Mouse (Mus musculus): ENCODE data around the gene Fcho2. TPM values are rescaled to one million over a fixed set of nuclear protein-coding genes. Genes with fewer than 3 reads are reported as not detected.

Gene Fcho2
- 24.7 and 30.3 TPM in 2 replicates for polyA plus RNA-seq (2015; fragmentation: Nextera tagmentation; extraction: Ambion mirVana)

DNA sequence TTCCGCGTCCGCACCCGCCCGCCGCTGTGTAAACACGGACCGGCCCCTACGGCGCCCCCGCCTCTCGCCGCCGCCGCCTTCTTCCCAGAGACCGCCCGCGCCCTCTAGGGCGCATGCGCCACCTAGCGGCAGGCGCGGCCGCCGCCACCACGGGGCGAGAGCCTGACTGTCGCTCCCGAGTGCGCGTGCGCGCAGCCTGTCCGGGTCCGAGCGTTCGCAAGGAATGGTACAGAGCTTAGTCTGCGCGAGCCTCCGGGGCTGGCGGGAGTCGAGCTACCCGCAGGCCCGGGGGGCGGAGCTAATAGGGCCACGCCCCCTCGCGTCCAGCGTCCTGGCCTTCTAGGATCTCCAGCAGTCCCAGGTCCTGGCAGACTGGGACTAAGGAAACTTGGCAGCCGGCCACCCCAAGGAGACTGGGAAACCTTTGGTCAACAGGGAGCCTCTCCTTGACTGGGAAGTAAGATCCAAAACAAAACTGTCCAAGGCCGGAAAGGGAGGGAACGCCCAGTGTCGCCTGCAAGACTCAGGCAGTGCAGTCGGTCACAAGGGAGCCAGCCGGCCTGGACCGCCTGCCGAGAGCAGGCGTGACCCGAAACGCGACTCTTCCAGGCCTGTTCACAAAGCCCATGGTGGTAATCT is at the start of gene Fcho2:
TSS of gene Fcho2 (minus strand) at position 303 of the 639 bp plus-strand sequence.
- Histone ChIP-seq H3K9ac (ENCODE audit: low read depth, low read length) (peak within 1 kb of the TSS; percentile 96), H3K9me3 (ENCODE audit: control insufficient read depth) (no peaks in the 10 kb centered on the region), H3K4me3 (ENCODE audit: low read depth, low read length) (peak within 1 kb of the TSS; percentile 94), H3K4me1 (replicated peaks; ENCODE audit: control insufficient read depth, insufficient read depth, low read length) (0 out of 2 replicates have a peak, but pooled peaks cover 13% of the 10 kb centered on the region), H3K36me3 (ENCODE audit: control insufficient read depth, insufficient read depth) (no peaks in the 10 kb centered on the region), H3K27ac (ENCODE audit: low read depth, low read length) (peak within 1 kb of the TSS; percentile 99), H3K4me2 (replicated peaks; ENCODE audit: low read depth) (peak within 1 kb of the TSS; percentile 67), H3K27me3 (replicated peaks; ENCODE audit: control insufficient read depth, insufficient read depth, low read length) (no peaks in the 10 kb centered on the region)
- TF ChIP-seq CTCF (IDR thresholded peaks at IDR 0.05; ENCODE audit: low read depth): peak; percentile 93
- ATAC-seq: peak; percentile 91
- under 1% methylated on average over 57 of the region's 61 CpGs for WGBS

DNA sequence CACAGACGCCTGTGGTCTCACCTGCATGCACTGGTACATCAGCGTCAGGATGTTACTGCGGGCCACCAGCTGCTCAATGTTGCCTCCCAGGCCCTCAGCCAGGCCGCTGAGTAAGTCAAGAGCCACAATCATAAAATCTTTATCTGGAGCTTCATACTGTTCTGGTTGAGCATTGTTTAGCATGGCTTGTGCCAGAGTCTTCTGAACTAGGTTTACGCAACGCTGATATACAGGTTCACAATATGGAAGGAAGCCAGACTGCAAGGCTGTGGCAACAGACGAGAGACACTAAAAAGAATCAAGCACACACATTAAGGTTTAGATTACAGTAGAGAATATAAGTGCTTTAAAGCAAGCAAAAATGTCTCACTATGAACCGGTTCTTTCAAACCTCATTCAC is 40.0 kb upstream of the Fcho2 start:
- Histone ChIP-seq H3K4me3 (ENCODE audit: low read depth, low read length) (no peak overlapping the region), H3K4me1 (replicated peaks; ENCODE audit: control insufficient read depth, insufficient read depth, low read length) (no peaks in the 10 kb centered on the region), H3K27ac (ENCODE audit: low read depth, low read length) (no peak overlapping the region), H3K9ac (ENCODE audit: low read depth, low read length) (no peak overlapping the region), H3K36me3 (ENCODE audit: control insufficient read depth, insufficient read depth) (peaks cover 69% of the 10 kb centered on the region), H3K27me3 (replicated peaks; ENCODE audit: control insufficient read depth, insufficient read depth, low read length) (no peaks in the 10 kb centered on the region), H3K9me3 (ENCODE audit: control insufficient read depth) (no peaks in the 10 kb centered on the region), H3K4me2 (replicated peaks; ENCODE audit: low read depth) (no peak overlapping the region)
- WGBS: 69% methylated on average over 8 of the region's 8 CpGs
- TF ChIP-seq CTCF (IDR thresholded peaks at IDR 0.05; ENCODE audit: low read depth): no peak
- ATAC-seq: no peak

DNA sequence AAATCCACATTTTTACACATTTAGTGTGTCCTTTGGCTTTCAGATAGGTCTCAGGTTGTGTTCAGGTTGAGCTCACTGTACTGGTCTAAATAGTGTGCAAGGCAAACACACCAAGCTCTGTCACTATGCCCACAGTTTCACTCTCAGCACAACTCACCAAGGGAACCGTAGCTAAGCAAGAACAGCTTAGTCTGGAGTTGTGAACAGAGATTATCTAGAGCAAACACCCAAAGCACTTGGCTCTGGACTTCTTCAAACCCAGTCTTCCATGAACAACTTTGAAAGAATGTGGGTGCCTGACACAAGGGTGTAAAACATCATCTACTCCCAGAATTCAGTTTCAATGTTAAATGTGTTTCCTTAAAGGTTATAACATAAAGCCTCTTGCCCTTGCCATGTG is 30.5 kb upstream of the Fcho2 start:
- Histone ChIP-seq H3K9ac (ENCODE audit: low read depth, low read length) (no peak overlapping the region), H3K27me3 (replicated peaks; ENCODE audit: control insufficient read depth, insufficient read depth, low read length) (no peaks in the 10 kb centered on the region), H3K4me1 (replicated peaks; ENCODE audit: control insufficient read depth, insufficient read depth, low read length) (no peaks in the 10 kb centered on the region), H3K27ac (ENCODE audit: low read depth, low read length) (no peak overlapping the region), H3K4me3 (ENCODE audit: low read depth, low read length) (no peak overlapping the region), H3K9me3 (ENCODE audit: control insufficient read depth) (no peaks in the 10 kb centered on the region), H3K36me3 (ENCODE audit: control insufficient read depth, insufficient read depth) (peaks cover 58% of the 10 kb centered on the region), H3K4me2 (replicated peaks; ENCODE audit: low read depth) (no peak overlapping the region)
- no peak for TF ChIP-seq CTCF (IDR thresholded peaks at IDR 0.05; ENCODE audit: low read depth)
- ATAC-seq: no peak
- WGBS: 50% methylated on average over 1 of the region's 1 CpGs

DNA sequence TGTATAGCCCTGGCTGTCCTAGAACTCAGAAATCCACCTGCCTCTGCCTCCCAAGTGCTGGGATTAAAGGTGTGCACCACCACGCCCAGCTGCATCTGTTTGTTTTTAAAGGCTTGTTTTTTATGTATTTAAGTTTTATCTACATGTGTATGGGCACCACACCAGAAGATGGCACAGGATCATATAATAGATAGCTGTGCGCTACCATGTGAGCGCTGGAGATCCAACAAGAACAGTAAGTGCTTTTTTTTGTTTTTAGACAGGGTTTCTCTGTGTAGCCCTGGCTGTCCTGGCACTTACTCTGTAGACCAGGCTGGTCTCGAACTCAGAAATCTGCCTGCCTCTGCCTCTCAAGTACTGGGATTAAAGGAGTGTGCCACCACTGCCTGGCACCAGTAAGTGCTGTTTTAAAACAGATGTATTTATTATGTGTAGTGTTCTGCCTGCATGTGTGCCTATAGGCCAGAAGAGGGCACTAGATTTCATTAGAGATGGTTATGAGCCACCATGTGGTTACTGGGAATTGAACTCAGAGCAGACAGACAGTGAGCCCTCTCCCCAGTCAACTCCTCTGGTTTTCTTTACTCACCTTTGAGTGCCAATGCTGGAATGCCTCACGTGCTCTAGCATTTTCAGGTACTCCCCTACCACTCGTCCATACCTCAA is 21.3 kb upstream of the Fcho2 start:
- Histone ChIP-seq H3K4me1 (replicated peaks; ENCODE audit: control insufficient read depth, insufficient read depth, low read length) (no peaks in the 10 kb centered on the region), H3K9me3 (ENCODE audit: control insufficient read depth) (no peaks in the 10 kb centered on the region), H3K36me3 (ENCODE audit: control insufficient read depth, insufficient read depth) (peaks cover 19% of the 10 kb centered on the region), H3K9ac (ENCODE audit: low read depth, low read length) (no peak overlapping the region), H3K4me2 (replicated peaks; ENCODE audit: low read depth) (no peak overlapping the region), H3K27ac (ENCODE audit: low read depth, low read length) (no peak overlapping the region), H3K4me3 (ENCODE audit: low read depth, low read length) (no peak overlapping the region), H3K27me3 (replicated peaks; ENCODE audit: control insufficient read depth, insufficient read depth, low read length) (no peaks in the 10 kb centered on the region)
- no peak for ATAC-seq
- WGBS: 93% methylated on average over 6 of the region's 6 CpGs
- peak; percentile 63 for TF ChIP-seq CTCF (IDR thresholded peaks at IDR 0.05; ENCODE audit: low read depth)

DNA sequence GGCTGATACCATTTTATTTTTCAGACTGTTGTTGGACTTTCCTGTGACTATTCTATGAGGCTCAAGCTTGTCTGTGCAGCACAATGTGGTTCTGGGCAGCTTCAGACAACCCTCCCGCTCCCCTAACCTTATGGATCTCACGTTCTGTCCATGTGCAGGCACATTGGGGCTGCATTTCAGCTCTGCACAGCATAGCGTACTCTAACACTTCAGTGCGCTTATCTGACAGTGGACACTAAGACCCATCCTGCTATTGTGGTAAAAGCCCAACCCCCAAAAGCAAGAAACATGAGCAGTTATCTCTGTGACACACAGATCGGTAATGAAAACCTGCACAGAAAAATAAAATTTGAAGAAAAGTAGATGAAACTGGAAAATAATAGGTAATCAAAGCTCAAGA is 20.5 kb upstream of the Fcho2 start:
- Histone ChIP-seq H3K27me3 (replicated peaks; ENCODE audit: control insufficient read depth, insufficient read depth, low read length) (no peaks in the 10 kb centered on the region), H3K4me1 (replicated peaks; ENCODE audit: control insufficient read depth, insufficient read depth, low read length) (no peaks in the 10 kb centered on the region), H3K27ac (ENCODE audit: low read depth, low read length) (no peak overlapping the region), H3K9ac (ENCODE audit: low read depth, low read length) (no peak overlapping the region), H3K4me3 (ENCODE audit: low read depth, low read length) (no peak overlapping the region), H3K9me3 (ENCODE audit: control insufficient read depth) (no peaks in the 10 kb centered on the region), H3K36me3 (ENCODE audit: control insufficient read depth, insufficient read depth) (peaks cover 19% of the 10 kb centered on the region), H3K4me2 (replicated peaks; ENCODE audit: low read depth) (no peak overlapping the region)
- TF ChIP-seq CTCF (IDR thresholded peaks at IDR 0.05; ENCODE audit: low read depth): no peak
- ATAC-seq: no peak
- 84% methylated on average over 5 of the region's 5 CpGs for WGBS

DNA sequence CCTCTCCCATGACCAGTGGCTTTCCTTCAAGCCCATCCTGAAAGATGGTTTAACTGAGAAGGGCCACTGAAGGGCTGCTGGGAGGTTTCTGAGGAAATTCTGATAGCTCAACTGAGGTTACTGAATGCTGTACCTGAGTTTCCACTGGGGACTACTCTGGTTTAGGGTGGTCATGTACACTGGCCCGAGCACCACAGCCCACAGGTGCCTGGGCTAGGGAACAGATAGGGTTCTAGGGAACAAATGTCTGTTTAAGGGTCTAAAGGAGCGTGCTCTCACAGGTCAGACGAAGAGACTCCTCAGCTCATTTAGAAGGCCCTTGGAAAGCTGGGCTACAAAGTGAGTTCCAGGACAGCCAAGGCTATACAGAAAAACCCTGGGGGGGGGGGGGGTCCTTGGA is 19.5 kb upstream of the Fcho2 start:
- TF ChIP-seq CTCF (IDR thresholded peaks at IDR 0.05; ENCODE audit: low read depth): no peak
- no peak overlapping the region for H3K27ac ChIP-seq (ENCODE audit: low read depth, low read length)
- H3K9me3 ChIP-seq (ENCODE audit: control insufficient read depth): no peaks in the 10 kb centered on the region
- no peaks in the 10 kb centered on the region for H3K27me3 ChIP-seq (replicated peaks; ENCODE audit: control insufficient read depth, insufficient read depth, low read length)
- H3K4me1 ChIP-seq (replicated peaks; ENCODE audit: control insufficient read depth, insufficient read depth, low read length): no peaks in the 10 kb centered on the region
- ATAC-seq: no peak
- H3K4me3 ChIP-seq (ENCODE audit: low read depth, low read length): no peak overlapping the region
- no peak overlapping the region for H3K9ac ChIP-seq (ENCODE audit: low read depth, low read length)
- 87% methylated on average over 3 of the region's 3 CpGs for WGBS
- H3K4me2 ChIP-seq (replicated peaks; ENCODE audit: low read depth): no peak overlapping the region
- peaks cover 13% of the 10 kb centered on the region for H3K36me3 ChIP-seq (ENCODE audit: control insufficient read depth, insufficient read depth)
